8 mouse cellular contexts compared by ENCODE assay signal in the genomic region with DNA sequence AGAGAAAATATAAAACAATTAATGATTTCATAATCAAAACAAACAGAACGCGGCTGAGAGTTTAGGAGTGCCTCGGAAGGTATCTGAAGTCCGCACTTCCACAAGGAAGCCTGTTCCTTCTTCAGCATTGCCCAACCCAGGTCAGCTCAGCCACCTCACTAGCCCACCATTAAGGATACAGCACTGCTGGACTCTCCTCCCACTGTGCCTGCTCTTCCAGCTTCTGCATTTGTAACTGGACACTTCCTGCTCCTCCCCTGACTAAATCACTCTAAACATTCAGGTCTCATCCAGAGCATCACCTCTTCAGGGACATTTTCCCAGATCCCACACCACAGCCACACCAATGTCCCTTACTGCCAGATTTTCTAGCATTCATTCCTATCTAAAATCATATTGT. TPM values are rescaled to one million over a fixed set of nuclear protein-coding genes. Genes with fewer than 3 reads are reported as not detected.
A peak's percentile ranks its signal among the peaks of the same experiment; 100 is the strongest.
DNase-seq lines count a peak whose midpoint lies in the region; ATAC-seq and TF ChIP-seq lines count a peak whose summit lies in the region.

No protein-coding gene starts in this region.

- no peaks in the 10 kb centered on the region for H3K27me3 ChIP-seq in heart, adult 2 months (ENCODE audit: control insufficient read depth, insufficient read depth, low read length)
- H3K27me3 ChIP-seq in hindbrain, postnatal 0 days (ENCODE audit: insufficient read depth, low read length), result no peaks in the 10 kb centered on the region
- H3K27me3 ChIP-seq in lung, embryonic 16.5 days (ENCODE audit: control insufficient read depth, insufficient read depth, low read depth, low read length), result no peaks in the 10 kb centered on the region
- no peaks in the 10 kb centered on the region for H3K27me3 ChIP-seq in stomach, postnatal 0 days (ENCODE audit: control insufficient read depth, insufficient read depth, low read length)

- TF ChIP-seq POLR2A in heart, adult 2 months (IDR thresholded peaks at IDR 0.05; ENCODE audit: insufficient read depth, low read depth, low read length), result no peak

- WGBS in heart, adult 2 months, result 26% methylated on average over 4 of the region's 4 CpGs
- WGBS in hindbrain, postnatal 0 days, result 66% methylated on average over 4 of the region's 4 CpGs
- 3% methylated on average over 4 of the region's 4 CpGs for WGBS in lung, embryonic 16.5 days
- WGBS in stomach, postnatal 0 days, result 9% methylated on average over 4 of the region's 4 CpGs

- no peaks in the 10 kb centered on the region for H3K79me2 ChIP-seq in heart, adult 2 months (replicated peaks; ENCODE audit: control insufficient read depth, insufficient read depth, low read length)

- H3K4me3 ChIP-seq in heart, adult 2 months, result peak overlapping the region; percentile 8; the same call in 1 of the 2 replicates
- H3K4me3 ChIP-seq in hindbrain, postnatal 0 days (ENCODE audit: low read length), result peak overlapping the region; percentile 95
- peak overlapping the region; percentile 31 for H3K4me3 ChIP-seq in lung, embryonic 16.5 days (ENCODE audit: low read length)
- no peak overlapping the region for H3K4me3 ChIP-seq in stomach, postnatal 0 days (ENCODE audit: low read depth, low read length)

- H3K4me2 ChIP-seq in hindbrain, postnatal 0 days (ENCODE audit: low read depth, low read length), result peak overlapping the region; percentile 56
- H3K4me2 ChIP-seq in lung, embryonic 16.5 days (ENCODE audit: low read depth, low read length), result peak overlapping the region; percentile 56
- H3K4me2 ChIP-seq in stomach, postnatal 0 days (replicated peaks; ENCODE audit: low read depth), result peak overlapping the region; percentile 40

- no peak for ATAC-seq in hindbrain, postnatal 0 days
- no peak for ATAC-seq in lung, embryonic 16.5 days (ENCODE audit: low read depth)
- ATAC-seq in stomach, postnatal 0 days (ENCODE audit: low FRiP score, low TSS enrichment), result no peak

- no peaks in the 10 kb centered on the region for H3K9me3 ChIP-seq in hindbrain, postnatal 0 days (ENCODE audit: low read length)
- H3K9me3 ChIP-seq in lung, embryonic 16.5 days (ENCODE audit: control insufficient read depth, low read length), result no peaks in the 10 kb centered on the region
- no peaks in the 10 kb centered on the region for H3K9me3 ChIP-seq in stomach, postnatal 0 days (ENCODE audit: control insufficient read depth, low read length)

- DNase-seq in heart, adult 2 months, result peak in 1 of 2 experiments; percentile 16
- DNase-seq in heart, adult 11 months, result no peak
- DNase-seq in embryo, embryonic 10.5 days (ENCODE audit: low spot score), result peak; percentile 61
- DNase-seq in hindbrain, postnatal 0 days (ENCODE audit: low spot score), result peak; percentile 12
- DNase-seq in stomach, postnatal 0 days (ENCODE audit: low spot score), result peak; percentile 21
- DNase-seq in left cerebral cortex, adult 8-10 months (ENCODE audit: low spot score in 2 of 2), result no peak
- no peak for DNase-seq in gastrocnemius, postnatal 25 days

- no peak overlapping the region; the same call in 1 of the 2 replicates for H3K27ac ChIP-seq in heart, adult 2 months
- no peak overlapping the region for H3K27ac ChIP-seq in hindbrain, postnatal 0 days
- H3K27ac ChIP-seq in lung, embryonic 16.5 days (ENCODE audit: low read length), result peak overlapping the region; percentile 9
- peak overlapping the region; percentile 45; the same call in 1 of the 2 replicates for H3K27ac ChIP-seq in stomach, postnatal 0 days (replicated peaks)

- TF ChIP-seq CTCF in heart, adult 2 months (IDR thresholded peaks at IDR 0.05), result no peak
- TF ChIP-seq CTCF in hindbrain, postnatal 0 days (IDR thresholded peaks at IDR 0.05; ENCODE audit: low read depth), result no peak
- no peak for TF ChIP-seq CTCF in stomach, postnatal 0 days (IDR thresholded peaks at IDR 0.05; ENCODE audit: low read depth)

- intact Hi-C loops in heart, adult 2 months (cut with DNase I), result no loop called here

- peak overlapping the region; percentile 62; the same call in 1 of the 2 replicates for H3K9ac ChIP-seq in heart, adult 2 months (ENCODE audit: low read depth, low read length)
- H3K9ac ChIP-seq in hindbrain, postnatal 0 days (replicated peaks; ENCODE audit: low read length), result no peak overlapping the region
- peak overlapping the region; percentile 17 for H3K9ac ChIP-seq in lung, embryonic 16.5 days (ENCODE audit: low read length)
- peak overlapping the region; percentile 8; the same call in 1 of the 2 replicates for H3K9ac ChIP-seq in stomach, postnatal 0 days (ENCODE audit: low read length)

- no peak for TF ChIP-seq EP300 in heart, adult 2 months (IDR thresholded peaks at IDR 0.05; ENCODE audit: insufficient read depth, low read depth, low read length)
- no peak for TF ChIP-seq EP300 in stomach, postnatal 0 days (optimal IDR thresholded peaks at IDR 0.05)

- H3K4me1 ChIP-seq in heart, adult 2 months (ENCODE audit: control insufficient read depth, insufficient read depth, low read length), result peaks cover 3% of the 10 kb centered on the region
- peaks cover 16% of the 10 kb centered on the region for H3K4me1 ChIP-seq in hindbrain, postnatal 0 days (ENCODE audit: insufficient read depth, low read length)
- peaks cover 27% of the 10 kb centered on the region for H3K4me1 ChIP-seq in lung, embryonic 16.5 days (replicated peaks; ENCODE audit: control insufficient read depth, insufficient read depth, low read length)
- peaks cover 2% of the 10 kb centered on the region for H3K4me1 ChIP-seq in stomach, postnatal 0 days (replicated peaks; ENCODE audit: control insufficient read depth, insufficient read depth)

- H3K36me3 ChIP-seq in heart, adult 2 months (ENCODE audit: control insufficient read depth, insufficient read depth, low read length), result peaks cover 4% of the 10 kb centered on the region
- no peaks in the 10 kb centered on the region for H3K36me3 ChIP-seq in hindbrain, postnatal 0 days (ENCODE audit: insufficient read depth, low read length)
- H3K36me3 ChIP-seq in lung, embryonic 16.5 days (ENCODE audit: control insufficient read depth, insufficient read depth, low read length), result no peaks in the 10 kb centered on the region; the same call in 1 of the 2 replicates
- H3K36me3 ChIP-seq in stomach, postnatal 0 days (ENCODE audit: control insufficient read depth, insufficient read depth, low read length), result 0 out of 2 replicates have a peak, but pooled peaks cover 2% of the 10 kb centered on the region

RNA-seq across cellular contexts. Expression of gene Stard3nl, which starts 1.4 kb away (rescaled TPM):
- total RNA-seq in heart, adult 2 months (2021), result 10 to 100 TPM; 13.3 to 14.6 TPM
- 14.6 and 20.4 TPM in 2 replicates for polyA plus RNA-seq in heart, adult 2 months (2012; rRNA removed)
- total RNA-seq in hindbrain, postnatal 0 days (2014; rRNA removed), result 62.1 and 69.5 TPM in 2 replicates
- polyA plus RNA-seq in hindbrain, postnatal 0 days (2015; fragmentation: Nextera tagmentation; extraction: Ambion mirVana), result 191 and 199 TPM in 2 replicates
- 102 and 107 TPM in 2 replicates for polyA plus RNA-seq in lung, embryonic 16.5 days (2015; fragmentation: Nextera tagmentation; extraction: Ambion mirVana)
- polyA plus RNA-seq in stomach, postnatal 0 days (2015; fragmentation: Nextera tagmentation; extraction: Ambion mirVana), result 58.7 and 63.0 TPM in 2 replicates
- total RNA-seq in left cerebral cortex, adult 8-10 months (2022), result 10 to 100 TPM; 58.7 to 66.9 (median 63.6) TPM
- total RNA-seq in gastrocnemius, postnatal 25 days (2021), result 1 to 10 TPM; 5.2 to 8.5 TPM

Comparison
In these comparisons a context has a peak if more than half of its experiments do, and no peak if none do; other contexts are left out.
1. DNase-seq: peak in embryo, embryonic 10.5 days (single experiment), hindbrain, postnatal 0 days (single experiment) and stomach, postnatal 0 days (single experiment); none in heart, adult 11 months (single experiment), left cerebral cortex, adult 8-10 months (0 of 2) and gastrocnemius, postnatal 25 days (single experiment).
2. H3K27ac ChIP-seq: peak in lung, embryonic 16.5 days (single experiment) and stomach, postnatal 0 days (single experiment); none in heart, adult 2 months (single experiment) and hindbrain, postnatal 0 days (single experiment).
3. Peak in every context shown above with its lines, with median percentiles within 50 percentile points of each other: H3K4me2 ChIP-seq.